Mouse (Mus musculus) heart, postnatal 25 days (tissue): ENCODE measurements around the gene Ttc41. TPM values are rescaled to one million over a fixed set of nuclear protein-coding genes. Genes with fewer than 3 reads are reported as not detected.
"Not testable (repeated sequence)": the region's sequence is repeated elsewhere in the genome, so short reads cannot be mapped to it uniquely, and the experiment has no call there.

ENCODE experiments used
- DNase-seq: peaks from one replicate; pipeline ENCODE4 v3.0.0; 2022; ENCODE audit warnings: low spot score
- intact Hi-C: fragments of 180-260 bp; cut with DNase I; formaldehyde crosslinking; loops from one replicate; pipeline ENCODE4 v1.15.1; 2025
- total RNA-seq, 2 experiments: library from RNA; stranded (reverse); gene quantifications; 2 replicates each; pipeline ENCODE4 v1.2.3; 2021

The Ttc41 gene
- total RNA-seq: 1 to 10 TPM; 1.4 to 2.0 TPM

DNA sequence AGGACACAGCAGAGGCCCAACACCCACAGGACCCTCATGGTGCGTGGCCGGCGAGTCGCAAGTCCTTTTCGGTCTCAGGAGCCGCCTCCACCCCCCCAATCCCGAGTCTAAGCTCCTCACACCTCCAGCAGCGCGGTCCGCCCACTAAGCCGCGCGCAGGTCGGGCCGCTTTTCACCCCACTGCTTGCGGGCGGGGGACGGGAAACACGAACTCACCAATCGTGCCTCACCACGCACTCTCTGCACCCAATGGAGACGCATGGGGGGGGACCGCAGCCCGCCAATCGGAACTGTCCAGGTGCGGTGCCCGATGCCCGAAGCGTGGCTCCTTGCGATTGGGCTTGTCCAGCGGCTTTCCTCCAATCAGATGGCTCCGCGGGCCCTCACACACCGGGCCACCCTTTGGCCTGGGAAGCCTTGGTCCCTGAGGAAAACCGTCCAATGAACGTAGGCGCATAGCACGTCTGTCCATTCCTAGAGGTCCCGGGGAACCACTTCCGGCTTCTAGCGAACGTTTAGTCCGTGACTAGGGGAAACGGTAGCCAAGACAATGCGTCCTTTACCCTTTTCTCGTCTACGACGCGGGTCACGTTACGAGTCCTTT is at the start of gene Ttc41, which contains the start of gene Hsp90b1:
Gene Ttc41 (plus strand): TSS at position 494 of the 604 bp plus-strand sequence.
Gene Hsp90b1 (minus strand): TSS at position 192 of the 604 bp plus-strand sequence.
- peak; percentile 99 for DNase-seq
- intact Hi-C loops: loop anchor here (5.0 to 10.0 kb wide), 3 partner anchors 122 to 743 kb away; no protein-coding TSS in a partner anchor

DNA sequence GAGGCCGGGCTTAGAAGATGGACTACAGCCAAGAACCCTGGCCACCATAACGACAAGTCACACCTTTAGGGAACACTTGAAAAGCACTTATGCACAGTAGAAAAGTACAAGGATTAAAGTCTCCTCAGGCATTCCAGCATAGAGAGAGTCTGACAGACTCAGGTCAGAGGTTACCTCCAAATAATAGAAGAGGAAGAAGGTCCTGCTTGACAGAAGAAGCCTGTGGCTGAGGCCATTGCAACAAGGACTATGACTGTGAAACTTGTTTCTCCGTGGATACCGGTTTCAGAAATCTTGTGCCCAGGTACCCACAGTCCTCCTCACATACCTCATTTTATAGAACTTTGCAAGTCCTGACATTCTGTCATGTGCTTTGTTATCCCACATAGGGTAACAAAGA is 35.1 kb upstream of the Ttc41 start:
- not testable (repeated sequence) for DNase-seq

DNA sequence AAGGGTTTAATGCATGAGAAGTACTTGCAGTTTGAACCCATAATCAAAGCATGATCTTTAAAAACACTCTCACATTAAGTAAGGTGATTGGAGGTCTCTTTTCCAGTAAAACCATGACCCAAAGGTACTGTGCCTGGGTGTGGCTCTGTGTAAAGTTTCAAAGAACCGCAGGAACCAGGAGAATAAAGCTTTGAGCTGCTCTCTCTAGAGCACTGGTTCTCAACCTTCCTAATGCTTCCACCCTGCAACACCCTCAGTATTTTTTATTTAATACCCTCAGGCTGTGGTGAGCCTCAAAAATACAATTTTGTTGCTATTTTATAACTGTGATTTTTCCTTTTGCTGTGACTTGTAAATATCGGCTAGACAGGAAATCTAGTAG is 20.8 kb upstream of the Ttc41 start:
- DNase-seq, intact Hi-C loops: not testable (repeated sequence)

More for the DNA sequence above, 35.1 kb upstream of the Ttc41 start:
- intact Hi-C loops: not testable (repeated sequence)

DNA sequence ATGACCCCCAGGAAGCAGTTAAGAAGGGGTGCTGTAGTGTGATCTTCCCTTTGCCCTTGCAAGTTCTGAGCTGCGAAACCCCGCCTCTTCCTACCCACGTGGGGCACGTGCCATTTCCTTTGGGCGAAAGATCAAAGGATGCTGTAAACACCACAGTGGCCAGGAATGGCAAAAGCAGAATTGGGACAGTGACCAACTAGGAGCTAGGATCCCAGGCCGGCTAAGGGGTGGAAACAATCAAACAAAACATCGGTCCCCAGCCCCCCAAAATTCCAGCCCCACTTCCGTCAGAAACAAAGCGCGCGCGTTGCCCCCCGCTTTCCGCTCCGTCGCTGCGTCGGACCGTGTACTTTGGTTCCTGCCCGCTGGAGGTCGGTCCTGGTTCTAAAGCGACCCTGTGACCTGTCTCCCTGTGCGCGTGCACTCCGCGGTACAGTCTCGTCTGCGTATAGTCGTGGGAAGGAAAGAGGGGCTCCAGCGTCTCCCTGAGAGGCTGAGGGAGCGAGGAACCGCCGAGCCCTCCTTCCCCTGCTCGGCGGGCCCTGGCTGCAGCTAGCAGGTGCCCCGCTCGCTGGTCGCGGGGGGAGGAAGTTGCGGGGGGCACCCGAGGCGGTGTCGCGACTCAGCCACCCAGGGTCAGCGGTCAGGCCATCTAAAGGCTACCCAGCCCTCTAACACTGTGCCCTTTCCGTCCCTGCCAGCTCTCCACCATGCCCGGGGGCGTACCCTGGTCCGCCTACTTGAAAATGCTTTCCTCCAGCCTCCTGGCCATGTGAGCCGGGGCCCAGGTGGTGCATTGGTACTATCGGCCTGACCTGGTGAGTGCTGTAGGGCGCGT is 20.2 kb upstream of the Ttc41 start:
- intact Hi-C loops: not testable (repeated sequence)
- peak; percentile 27 for DNase-seq

DNA sequence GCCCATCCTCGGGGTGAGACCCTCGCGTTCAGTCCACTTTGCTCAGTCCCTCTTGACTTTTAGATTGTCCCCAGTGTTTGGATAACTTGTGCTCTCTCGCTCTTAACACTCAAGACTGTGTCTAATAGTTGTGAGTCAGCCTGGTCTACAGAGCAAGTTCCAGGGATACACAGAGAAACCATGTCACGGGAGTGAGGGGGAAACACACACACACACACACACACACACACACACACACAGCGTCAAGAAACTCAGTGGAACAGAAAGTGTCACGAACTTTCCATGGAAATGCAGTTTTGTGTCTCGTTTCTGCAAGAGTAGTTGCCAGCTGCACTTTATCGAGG is 19.6 kb upstream of the Ttc41 start:
- intact Hi-C loops, DNase-seq: not testable (repeated sequence)

DNA sequence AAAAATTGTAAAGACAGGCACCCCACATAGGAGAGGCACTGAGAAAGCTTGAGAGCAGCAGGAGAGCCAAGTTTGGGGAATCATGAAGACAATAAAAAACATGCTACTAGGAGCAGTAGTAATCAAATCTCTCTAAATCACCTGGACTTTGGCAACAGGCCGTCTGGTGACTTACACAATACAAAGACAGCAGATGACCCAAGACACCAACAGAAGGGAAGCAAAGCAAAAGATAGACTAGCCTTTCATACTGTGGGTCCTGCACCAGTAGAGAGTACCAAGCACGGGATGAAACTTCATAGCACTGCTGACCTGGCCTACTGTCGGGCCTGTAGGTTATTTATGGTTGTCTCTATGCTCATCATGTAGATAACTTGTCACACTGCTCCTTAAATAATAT is 5.4 kb upstream of the Ttc41 start:
- intact Hi-C loops: loop anchor here (10.0 kb wide), 1 partner anchor 365 kb away; no protein-coding TSS in a partner anchor
- DNase-seq: no peak

DNA sequence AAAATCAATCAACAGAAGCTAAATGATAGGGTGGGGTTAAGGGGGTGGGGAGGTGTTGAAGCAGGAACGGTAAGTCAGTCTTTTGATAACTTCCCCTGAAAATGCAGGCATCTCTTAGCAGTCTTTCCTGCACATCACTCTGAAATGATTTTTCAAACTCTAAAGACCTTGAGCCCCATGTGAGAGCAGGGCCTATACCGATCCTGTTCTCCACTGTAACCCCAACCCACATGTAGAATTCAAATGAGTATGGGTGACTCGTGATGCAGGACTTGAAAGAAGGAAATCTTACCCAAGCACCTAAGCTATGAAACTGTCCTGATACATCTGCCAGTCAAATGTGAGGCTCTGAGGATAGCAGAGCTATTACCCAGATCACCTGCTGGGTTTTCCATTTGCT is 4.6 kb upstream of the Ttc41 start:
- intact Hi-C loops: loop anchor here (10.0 kb wide), 1 partner anchor 366 kb away; no protein-coding TSS in a partner anchor
- DNase-seq: no peak

DNA sequence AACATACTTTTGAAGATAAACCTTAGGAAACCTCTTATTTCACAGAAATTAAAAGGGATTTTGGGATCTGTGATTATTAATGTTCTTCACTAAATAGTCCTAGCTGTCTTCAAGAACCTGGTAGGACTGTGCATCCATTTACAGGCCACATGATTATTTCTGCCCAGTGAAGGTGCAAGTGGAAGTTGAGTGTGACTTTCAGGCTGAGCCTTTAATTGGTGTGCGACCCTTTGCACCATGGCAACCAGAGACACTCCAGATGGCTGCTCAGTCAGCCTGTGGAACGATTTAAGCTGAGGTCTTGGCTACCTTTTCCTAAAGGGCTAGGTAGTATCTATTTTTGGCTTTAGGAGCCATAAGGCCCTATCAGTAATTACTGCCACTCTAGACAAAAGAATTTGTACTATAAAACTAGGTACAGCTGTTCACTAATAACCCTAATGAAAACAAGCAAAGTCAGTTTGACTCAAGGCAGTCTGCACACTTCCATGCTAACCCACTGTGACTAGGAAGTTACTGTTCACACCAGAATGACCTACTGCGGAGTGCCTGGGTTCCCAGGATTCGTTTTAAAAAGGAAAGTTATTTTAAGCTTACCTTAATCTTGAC is 3.2 kb upstream of the Ttc41 start:
- intact Hi-C loops: loop anchor here (10.0 kb wide), 1 partner anchor 368 kb away; no protein-coding TSS in a partner anchor

DNA sequence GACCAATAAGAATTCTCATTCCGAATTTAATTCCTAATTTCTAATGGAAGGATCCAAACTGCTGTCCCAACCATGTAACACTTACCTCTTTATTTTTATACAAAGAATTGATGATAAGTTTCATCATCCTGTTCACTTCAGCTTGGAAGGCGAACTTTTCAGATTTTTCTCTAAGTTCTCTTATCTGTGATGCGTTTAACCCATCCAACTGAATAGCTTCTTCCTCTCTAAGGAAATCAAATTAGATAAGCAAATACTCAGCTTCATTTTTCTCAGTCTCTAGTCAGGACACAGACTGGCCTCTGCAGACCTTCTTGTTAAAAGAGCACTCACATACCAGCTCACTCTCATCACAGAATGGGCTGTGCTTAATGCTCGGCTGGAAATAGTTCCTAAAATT is 2.2 kb upstream of the Ttc41 start:
- no peak for DNase-seq
- intact Hi-C loops: loop anchor here (10.0 kb wide), 1 partner anchor 369 kb away; no protein-coding TSS in a partner anchor

More for the DNA sequence above, 3.2 kb upstream of the Ttc41 start:
- no peak for DNase-seq

DNA sequence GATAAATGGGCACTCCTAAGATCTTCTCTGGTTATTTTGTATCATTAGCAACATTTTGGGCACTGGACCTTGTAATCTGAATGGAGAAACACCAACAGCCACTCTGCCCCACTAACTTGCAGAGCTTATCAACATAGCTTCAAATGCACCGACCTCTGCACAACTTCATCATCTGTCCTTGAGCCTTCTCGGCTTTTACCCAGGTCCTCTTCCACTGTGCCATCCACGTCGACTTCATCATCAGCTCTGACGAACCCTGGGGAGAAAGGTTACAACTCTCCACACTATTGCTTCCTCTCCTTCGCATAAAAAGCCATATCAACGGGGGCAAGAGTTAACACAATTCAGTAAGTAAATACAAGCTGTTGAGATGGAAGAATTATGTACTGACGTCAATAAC is 1.5 kb upstream of the Ttc41 start:
- DNase-seq: no peak
- intact Hi-C loops: loop anchor here (10.0 kb wide), 1 partner anchor 369 kb away; no protein-coding TSS in a partner anchor

DNA sequence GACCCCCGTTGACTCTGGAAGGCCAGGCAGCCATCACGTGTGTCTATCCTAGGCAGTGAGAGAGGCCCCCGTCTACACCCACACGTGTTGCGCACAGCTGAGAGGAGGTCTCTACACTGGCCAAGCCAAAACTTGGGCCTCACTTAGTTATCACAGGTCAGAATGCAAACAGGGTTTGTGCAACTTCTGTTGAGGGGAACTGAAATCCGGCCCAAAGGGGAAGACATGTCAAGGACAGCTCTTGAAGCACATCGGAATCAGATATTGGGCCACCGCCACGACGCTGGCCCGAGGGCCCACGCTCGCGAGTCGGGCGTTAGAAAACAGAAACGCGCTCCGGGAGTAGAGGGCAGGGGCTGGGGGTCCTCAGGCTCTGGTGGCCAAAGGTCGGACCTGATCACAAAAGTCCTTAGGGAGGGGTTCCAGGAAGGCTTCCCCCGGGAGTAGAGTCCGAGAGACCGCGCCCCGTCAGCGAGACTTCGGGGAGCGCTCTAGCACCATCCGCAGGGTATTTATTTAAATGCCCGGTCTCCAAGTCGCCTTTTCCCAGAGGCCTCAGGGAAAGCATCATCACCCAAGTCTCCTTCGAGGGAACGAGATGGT is 921 bp upstream of the Ttc41 start:
- peak; percentile 10 for DNase-seq

DNA sequence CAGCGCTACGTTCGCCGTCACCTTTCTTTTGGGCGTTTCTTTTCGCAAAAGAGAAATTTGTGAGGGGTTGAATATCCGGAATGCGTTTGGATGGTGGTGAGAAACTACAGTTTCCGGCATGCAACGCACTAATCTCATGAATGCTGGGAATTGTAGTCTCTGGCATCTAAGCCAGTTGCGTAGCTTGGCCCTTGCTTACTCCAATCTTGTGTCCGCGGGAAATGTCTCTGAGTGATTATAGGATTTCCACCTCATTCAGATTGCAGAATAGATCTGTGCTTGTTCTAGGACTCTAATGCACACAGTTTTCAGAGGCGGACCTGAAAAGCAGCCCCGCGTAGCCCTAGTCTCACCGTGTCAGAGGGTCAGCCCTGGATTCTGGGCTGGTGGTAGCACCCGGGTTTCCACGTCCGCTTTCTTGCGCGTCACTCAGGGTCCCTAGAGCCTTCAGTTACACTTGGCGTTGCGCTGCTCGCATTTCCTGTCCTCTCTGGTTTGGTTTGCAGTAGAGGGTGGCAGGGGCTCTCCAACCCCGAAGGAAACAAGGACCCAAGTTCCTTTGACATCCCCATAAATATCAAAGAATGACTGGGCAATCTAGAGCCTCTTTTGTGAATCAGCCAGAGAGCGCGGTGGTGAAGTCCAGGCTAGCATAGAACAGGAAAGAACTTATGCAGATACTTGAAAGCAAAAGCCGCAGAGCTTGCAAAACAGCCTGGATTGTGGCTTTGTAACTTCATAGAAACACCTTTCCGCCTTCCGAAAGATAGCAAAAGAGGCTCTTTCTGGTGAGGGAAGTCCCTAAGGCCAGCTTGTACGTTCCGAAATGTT is 526 bp downstream of the Ttc41 start:
- intact Hi-C loops: loop anchor here (1.0 to 10.0 kb wide), 5 partner anchors 24 to 744 kb away; partner anchors contain the start of gene Nt5dc3
- no peak for DNase-seq

More for the DNA sequence above, 921 bp upstream of the Ttc41 start:
- intact Hi-C loops: loop anchor here (5.0 to 10.0 kb wide), 3 partner anchors 123 to 742 kb away; no protein-coding TSS in a partner anchor

DNA sequence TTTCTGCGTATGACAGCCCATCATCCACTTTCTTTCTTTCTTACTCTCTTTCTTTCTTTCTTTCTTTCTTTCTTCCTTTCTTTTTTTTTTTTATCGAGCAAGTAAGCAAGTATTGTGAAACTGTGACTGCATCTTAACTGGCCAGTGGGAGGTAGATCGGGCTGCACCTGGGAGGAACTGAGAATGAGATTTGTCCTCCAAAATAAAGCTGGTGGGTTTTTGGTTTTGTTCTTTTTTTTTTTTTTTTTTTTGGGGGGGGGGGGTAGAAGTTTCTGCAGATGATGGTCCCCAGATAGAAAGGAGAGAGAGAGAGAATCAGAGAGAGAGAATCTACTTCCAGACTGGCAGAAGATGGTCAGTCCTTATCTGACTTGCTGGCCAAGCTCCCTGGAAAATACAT is 1.5 kb downstream of the Ttc41 start:
- intact Hi-C loops: loop anchor here (2.0 to 10.0 kb wide), 4 partner anchors 72 to 745 kb away; partner anchors contain the start of gene Nt5dc3
- DNase-seq: no peak

DNA sequence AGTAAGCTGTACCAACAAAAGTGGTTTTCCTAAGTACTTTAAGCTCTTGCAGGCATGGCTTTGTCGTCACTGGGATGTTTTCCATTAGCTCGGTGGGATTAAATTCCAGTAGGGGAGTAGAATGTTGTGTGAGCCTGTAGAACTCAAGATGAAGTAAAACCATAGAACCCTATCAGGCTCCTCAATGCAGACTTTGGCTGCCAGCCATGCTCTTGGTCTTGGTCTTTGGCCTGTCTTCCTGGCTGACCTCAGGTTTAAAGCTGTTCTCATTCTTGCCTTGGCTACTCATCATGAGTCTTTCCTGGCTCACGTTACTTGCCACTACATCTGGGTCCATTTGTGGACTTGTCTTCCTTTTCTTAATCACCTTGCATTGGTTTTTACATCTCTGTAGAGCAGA is 6.5 kb downstream of the Ttc41 start:
- DNase-seq: no peak
- intact Hi-C loops: no loop called here

DNA sequence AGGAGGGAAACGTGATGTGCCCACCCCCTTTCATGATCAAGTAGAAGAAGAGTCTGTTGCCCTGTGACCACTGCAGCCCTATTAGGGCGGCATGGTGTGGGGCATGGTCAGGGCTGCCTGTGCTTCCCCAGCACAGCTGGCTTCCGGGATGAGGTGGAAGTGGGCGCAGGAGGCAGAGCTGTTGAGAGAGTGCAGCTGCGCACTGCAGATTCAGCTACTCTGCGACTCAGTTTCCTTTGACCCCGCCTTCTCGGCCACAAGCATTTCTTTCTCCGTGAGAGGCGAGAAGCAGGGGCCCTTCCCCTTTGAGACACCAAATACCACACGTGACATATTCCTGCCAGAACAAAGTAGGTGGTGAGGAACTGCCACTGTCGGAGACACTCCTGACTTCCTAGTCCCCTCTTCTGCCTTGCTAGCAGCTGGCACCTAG is 22.0 kb downstream of the Ttc41 start:
- intact Hi-C loops: no loop called here
- peak; percentile 10 for DNase-seq

DNA sequence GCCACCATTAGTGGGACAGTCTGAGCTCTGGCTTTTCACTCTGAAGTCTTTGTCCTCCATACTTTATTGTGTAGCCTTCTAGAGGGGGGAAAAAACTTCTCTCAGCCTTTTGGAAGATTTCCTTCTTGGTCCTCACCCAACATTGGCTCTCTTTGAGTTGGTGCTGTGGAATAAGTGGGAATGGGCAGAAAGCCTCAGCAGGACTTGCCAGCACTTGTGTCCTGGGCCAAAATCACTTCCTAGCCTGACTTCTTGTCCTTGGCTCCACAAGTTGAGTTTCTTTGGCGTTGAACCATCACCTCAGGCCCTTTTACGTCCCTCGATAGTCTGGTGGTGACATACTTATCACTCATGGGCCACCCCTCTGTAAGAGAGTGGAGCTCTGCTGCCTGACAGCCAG is 22.6 kb downstream of the Ttc41 start:
- intact Hi-C loops: no loop called here
- DNase-seq: no peak

DNA sequence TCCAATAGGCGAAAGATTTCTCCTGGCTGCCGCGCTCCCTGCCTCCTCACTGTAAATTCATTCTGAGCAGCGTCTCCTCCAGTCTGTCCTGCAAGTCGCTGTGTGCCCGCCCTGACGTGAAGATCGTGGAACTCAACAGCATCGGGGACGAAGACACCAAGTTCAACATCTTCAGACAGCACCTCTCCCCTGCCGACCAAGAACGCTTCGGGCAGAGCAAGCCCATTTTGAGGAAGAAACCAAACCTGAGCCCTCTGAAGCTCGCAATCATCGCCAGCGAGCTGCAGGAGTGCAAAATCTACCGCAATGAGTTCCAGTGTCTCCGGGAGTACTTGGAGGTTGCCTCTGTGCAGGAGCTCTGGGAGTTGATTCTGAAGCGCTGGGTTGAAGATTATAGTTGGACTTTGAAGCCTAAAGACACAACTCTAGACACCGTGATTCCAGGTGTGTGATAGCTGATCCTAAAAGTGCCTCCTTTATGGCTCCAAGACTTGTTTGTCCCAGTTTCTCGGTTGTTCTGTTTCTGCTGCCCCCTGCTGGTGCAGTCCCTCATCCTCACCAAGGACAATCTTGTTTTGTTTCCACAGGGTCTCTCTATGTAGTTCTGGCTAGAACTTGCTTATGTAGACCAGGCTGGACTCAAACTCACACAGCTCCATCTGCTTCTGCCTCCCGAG is 25.4 kb downstream of the Ttc41 start:
- DNase-seq: peak; percentile 55
- intact Hi-C loops: loop anchor here (1.0 to 5.0 kb wide), 3 partner anchors 25 to 259 kb away; no protein-coding TSS in a partner anchor

DNA sequence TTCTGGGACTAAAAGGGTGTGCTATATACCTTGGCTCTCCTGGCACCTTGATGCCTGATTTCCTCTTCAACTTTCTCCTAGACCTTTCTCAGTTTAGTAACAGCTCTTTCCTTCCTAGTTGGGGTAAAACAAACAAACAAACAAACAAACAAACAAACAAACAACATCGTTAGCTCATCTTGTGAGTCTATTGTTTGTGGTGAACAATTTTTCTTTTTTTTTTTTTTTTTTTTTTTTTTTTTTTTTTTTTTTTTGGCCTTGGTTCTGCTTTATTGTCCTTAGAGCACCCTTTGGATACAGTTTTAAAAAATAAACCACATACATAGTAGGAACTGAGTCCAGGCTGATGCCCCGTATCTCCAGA is 25.9 kb downstream of the Ttc41 start:
- intact Hi-C loops: loop anchor here (1.0 to 5.0 kb wide), 2 partner anchors 94 to 259 kb away; no protein-coding TSS in a partner anchor

More for the DNA sequence above, 25.9 kb downstream of the Ttc41 start:
- no peak for DNase-seq
